Mouse (Mus musculus) gastrocnemius, postnatal 14 days (tissue): ENCODE measurements around the gene Gm42906. TPM values are rescaled to one million over a fixed set of nuclear protein-coding genes. Genes with fewer than 3 reads are reported as not detected.

Experiments used
- DNase-seq: peaks from one replicate; pipeline ENCODE4 v3.0.0; 2021; ENCODE audit warnings: mixed read lengths
- intact Hi-C: fragments of 180-260 bp; cut with DNase I; formaldehyde crosslinking; loops from one replicate; pipeline ENCODE4 v1.15.1; 2025; ENCODE audit warnings: low total_unique reads
- total RNA-seq, 2 experiments: library from RNA; stranded (reverse); gene quantifications; 2 replicates each; pipeline ENCODE4 v1.2.3; 2021

Gene Gm42906
- total RNA-seq, 2 experiments from 2014 or later, result 1.5 TPM; not detected in 1

- no peak for DNase-seq
- intact Hi-C loops, result no loop called here
These were observed 366.0 kb downstream of the Gm42906 start for GRCm38 (mm10) chr5:151061942-151062341.

GRCm38 (mm10) chr5:151060476-151060875 lies 367.5 kb downstream of the Gm42906 start:
- intact Hi-C loops, result no loop called here
- no peak for DNase-seq

- intact Hi-C loops, result no loop called here
- DNase-seq, result no peak
These were observed 368.2 kb downstream of the Gm42906 start for GRCm38 (mm10) chr5:151059772-151060171.

- no peak for DNase-seq
- intact Hi-C loops, result no loop called here
These were observed 368.6 kb downstream of the Gm42906 start for GRCm38 (mm10) chr5:151059352-151059751.

- DNase-seq, result no peak
- intact Hi-C loops, result no loop called here
These were observed 370.2 kb downstream of the Gm42906 start for GRCm38 (mm10) chr5:151057716-151058115.

- no peak for DNase-seq
- intact Hi-C loops, result no loop called here
These were observed 371.1 kb downstream of the Gm42906 start for GRCm38 (mm10) chr5:151056920-151057294.

- intact Hi-C loops, result no loop called here
- no peak for DNase-seq
These were observed 371.6 kb downstream of the Gm42906 start for GRCm38 (mm10) chr5:151056255-151056919.

- intact Hi-C loops, result no loop called here
- no peak for DNase-seq
These were observed 372.4 kb downstream of the Gm42906 start for GRCm38 (mm10) chr5:151055426-151056090.

GRCm38 (mm10) chr5:151054743-151055114 lies 373.2 kb downstream of the Gm42906 start:
- no peak for DNase-seq
- intact Hi-C loops, result no loop called here

GRCm38 (mm10) chr5:151054100-151054742 lies 373.7 kb downstream of the Gm42906 start:
- intact Hi-C loops, result no loop called here
- no peak for DNase-seq

GRCm38 (mm10) chr5:151053190-151053589 lies 374.8 kb downstream of the Gm42906 start:
- intact Hi-C loops, result no loop called here
- DNase-seq, result no peak

- no peak for DNase-seq
- intact Hi-C loops, result no loop called here
These were observed 375.6 kb downstream of the Gm42906 start for GRCm38 (mm10) chr5:151052331-151052730.

- DNase-seq, result no peak
- intact Hi-C loops, result no loop called here
These were observed 380.5 kb downstream of the Gm42906 start for GRCm38 (mm10) chr5:151047488-151047887.

GRCm38 (mm10) chr5:151046917-151047316 lies 381.0 kb downstream of the Gm42906 start:
- peak; percentile 72 for DNase-seq
- intact Hi-C loops, result no loop called here

- intact Hi-C loops, result no loop called here
- DNase-seq, result no peak
These were observed 381.8 kb downstream of the Gm42906 start for GRCm38 (mm10) chr5:151046131-151046530.

GRCm38 (mm10) chr5:151042911-151043310 lies 385.1 kb downstream of the Gm42906 start:
- DNase-seq, result no peak
- intact Hi-C loops, result no loop called here

- intact Hi-C loops, result no loop called here
These were observed 390.1 kb downstream of the Gm42906 start for GRCm38 (mm10) chr5:151037871-151038270.

GRCm38 (mm10) chr5:151034715-151035512 lies 393.0 kb downstream of the Gm42906 start:
- intact Hi-C loops, result no loop called here
- DNase-seq, result no peak

More at GRCm38 (mm10) chr5:151037871-151038270, 390.1 kb downstream of the Gm42906 start:
- DNase-seq, result no peak

GRCm38 (mm10) chr5:151028906-151029305 lies 399.1 kb downstream of the Gm42906 start:
- intact Hi-C loops, result no loop called here
- DNase-seq, result no peak

- DNase-seq, result no peak
- intact Hi-C loops, result no loop called here
These were observed 400.8 kb downstream of the Gm42906 start for GRCm38 (mm10) chr5:151027171-151027570.
